Mouse (Mus musculus): ENCODE data around the gene Car5a. TPM values are rescaled to one million over a fixed set of nuclear protein-coding genes. Genes with fewer than 3 reads are reported as not detected.
A peak's percentile ranks its signal among the peaks of the same experiment; 100 is the strongest.

Car5a gene
- total RNA-seq, 2 experiments from 2014 or later: not detected

GRCm38 (mm10) chr8:121909663-121910062 lies 35.0 kb downstream of the Car5a start:
- no peak for ATAC-seq (replicated peaks; ENCODE audit: low FRiP score, low TSS enrichment, poor library complexity, severe bottlenecking)

DNA sequence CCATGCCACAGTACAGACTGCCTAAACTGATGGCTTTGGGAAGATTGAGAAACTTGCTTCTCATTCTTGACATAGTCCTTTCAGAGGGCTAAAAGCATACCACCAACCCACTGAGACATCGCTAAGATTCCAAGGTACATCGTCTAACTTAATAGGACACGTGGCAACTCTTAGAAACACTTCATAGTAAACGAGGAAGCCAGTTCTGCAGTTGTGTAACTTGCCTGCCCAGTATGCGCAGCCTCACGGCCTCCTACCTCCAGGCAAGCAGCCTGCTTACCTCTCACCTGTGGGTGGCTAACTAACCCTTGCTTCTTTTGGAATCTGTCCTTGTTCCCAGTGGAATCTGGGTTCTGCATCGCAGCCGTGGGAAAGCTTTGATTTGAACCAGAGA lies 35.6 kb downstream of the Car5a start:
- no peak for ATAC-seq (replicated peaks; ENCODE audit: low FRiP score, low TSS enrichment, poor library complexity, severe bottlenecking)

DNA sequence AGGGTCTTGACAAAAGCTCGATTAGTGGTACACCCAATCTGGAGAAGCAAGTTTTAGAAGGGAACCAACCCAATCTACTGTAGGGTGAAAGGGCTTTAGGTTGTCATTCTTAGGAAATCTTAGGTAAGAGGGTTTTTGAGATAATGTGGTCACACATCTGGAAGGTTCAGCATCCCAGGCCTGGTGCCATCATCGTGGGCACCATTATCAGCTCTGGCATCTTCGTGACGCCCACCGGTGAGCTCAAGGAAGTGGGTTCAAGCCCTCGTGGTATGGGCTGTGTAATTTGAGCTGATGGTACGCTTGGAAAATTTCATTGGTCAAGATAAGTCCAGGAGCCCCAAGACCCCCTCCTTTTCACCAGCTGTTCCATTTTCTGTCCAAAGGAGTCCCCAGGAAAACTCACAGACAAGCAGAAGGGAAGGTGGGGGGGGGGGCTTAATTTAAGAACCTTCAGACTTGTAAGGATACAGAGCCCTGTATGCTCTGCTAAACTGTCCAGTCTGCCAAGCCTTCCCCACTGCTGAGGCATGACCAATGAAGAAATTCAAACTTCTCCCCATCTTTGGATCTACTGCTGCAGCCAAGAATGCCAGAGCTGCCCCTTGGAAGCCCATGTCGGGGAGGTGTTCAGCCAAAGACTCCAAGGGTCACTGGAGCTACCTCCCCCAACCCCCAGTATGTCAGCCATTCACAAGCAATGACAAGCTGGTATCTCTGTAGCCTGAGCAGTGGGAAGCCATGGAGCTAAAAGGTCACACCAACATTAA lies 36.1 kb downstream of the Car5a start:
- ATAC-seq (replicated peaks; ENCODE audit: low FRiP score, low TSS enrichment, poor library complexity, severe bottlenecking): no peak

DNA sequence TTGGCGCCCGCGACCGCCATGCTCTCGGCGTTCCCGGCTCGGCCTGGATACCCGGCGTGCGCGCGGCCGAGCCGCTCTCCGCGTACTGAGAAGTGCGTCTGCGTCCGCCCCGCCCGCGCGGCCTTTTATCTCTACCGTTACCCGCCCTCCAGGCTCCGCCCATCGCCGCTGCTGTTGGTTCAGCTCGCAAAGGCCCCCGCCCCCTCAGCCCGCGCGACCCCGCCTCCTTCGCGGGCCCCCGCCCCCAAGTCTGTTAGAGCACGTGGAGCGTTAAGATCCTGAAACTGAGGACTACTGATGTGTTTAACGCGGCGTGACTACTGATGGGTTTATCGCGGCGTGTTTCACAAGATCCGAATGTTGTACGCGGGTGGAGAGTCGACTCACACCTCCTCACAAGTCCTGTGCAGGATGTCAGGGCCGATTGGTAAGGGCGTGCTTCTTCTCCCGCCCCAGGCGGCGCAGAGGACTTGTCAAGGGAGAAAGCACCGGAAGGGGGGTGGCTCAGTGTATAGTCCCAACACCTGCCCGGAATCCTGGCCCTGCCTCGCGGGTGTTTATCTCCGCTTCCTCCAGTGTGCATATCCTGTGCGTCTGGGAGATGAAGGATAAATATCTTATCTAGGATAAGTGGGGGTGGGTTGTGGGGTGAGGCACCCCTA lies 37.0 kb downstream of the Car5a start, which contains the start of gene Slc7a5:
Slc7a5 (minus strand) TSS at position 108 of the 662 bp plus-strand sequence.
- ATAC-seq (replicated peaks; ENCODE audit: low FRiP score, low TSS enrichment, poor library complexity, severe bottlenecking): peak; percentile 69

DNA sequence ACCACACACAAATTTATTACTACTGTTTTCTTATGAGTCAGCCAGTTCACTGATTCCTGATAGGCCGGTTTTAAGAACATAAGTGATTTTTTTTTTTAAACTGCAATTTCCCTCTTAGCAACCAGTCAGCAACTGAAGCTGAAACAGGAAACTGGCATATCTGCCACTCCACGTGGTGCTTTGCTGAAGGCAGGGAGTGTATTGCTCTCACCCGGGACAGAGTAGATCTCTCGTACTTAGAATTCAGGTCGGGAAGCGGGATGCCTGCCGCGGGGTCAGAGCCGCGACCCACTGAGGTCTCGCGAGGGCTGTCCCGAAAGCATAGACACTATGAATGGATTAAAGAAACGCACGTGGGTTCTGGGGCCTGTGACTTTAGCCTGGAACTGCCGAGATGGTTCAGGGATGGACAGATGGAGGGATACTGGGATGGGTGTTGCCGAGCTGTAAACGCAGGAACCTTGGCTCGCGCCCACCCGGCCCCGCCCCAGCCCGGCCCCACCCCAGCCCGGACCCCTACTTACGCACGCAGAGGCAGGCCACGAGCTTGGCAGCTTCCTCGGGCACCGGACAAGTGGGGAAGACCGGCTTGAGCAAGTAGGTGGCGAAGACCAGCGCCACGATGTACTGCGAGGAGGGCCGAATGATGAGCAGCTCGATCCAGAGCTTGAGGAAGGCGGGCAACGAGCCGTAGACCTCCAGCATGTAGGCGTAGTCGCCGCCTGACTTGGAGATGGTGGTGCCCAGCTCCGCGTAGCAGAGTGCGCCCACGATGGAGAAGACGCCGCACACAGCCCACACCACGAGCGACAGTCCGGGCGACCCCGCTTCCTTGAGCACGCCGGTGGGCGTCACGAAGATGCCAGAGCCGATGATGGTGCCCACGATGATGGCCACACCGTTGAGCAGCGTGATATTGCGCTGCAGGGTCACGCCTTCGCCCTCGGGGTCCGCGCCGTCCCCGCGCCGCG lies 37.9 kb downstream of the Car5a start:
- peak; percentile 10; the same call in 1 of the 2 replicates for ATAC-seq (replicated peaks; ENCODE audit: low FRiP score, low TSS enrichment, poor library complexity, severe bottlenecking)

- ATAC-seq (replicated peaks; ENCODE audit: low FRiP score, low TSS enrichment, poor library complexity, severe bottlenecking): no peak
These were observed 38.8 kb downstream of the Car5a start for GRCm38 (mm10) chr8:121905864-121906263.

DNA sequence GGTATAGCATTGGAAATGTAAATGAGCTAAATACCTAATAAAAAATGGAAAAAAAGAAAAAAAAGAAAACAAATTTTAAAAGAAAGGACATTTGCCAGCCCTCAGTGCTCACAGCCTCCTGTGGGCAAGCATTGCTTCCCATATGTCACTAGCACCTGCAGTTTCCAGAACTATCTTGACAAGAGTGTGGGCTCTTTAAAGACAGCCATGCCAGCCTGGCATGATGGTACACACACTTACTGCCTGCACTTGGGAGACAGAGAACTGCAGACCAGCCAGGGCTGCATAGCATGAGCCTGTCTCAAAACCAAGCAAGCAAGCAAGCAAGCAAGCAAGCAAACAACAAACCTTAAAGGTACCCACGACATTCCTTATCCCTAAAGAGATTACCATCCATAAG lies 39.3 kb downstream of the Car5a start:
- no peak for ATAC-seq (replicated peaks; ENCODE audit: low FRiP score, low TSS enrichment, poor library complexity, severe bottlenecking)

DNA sequence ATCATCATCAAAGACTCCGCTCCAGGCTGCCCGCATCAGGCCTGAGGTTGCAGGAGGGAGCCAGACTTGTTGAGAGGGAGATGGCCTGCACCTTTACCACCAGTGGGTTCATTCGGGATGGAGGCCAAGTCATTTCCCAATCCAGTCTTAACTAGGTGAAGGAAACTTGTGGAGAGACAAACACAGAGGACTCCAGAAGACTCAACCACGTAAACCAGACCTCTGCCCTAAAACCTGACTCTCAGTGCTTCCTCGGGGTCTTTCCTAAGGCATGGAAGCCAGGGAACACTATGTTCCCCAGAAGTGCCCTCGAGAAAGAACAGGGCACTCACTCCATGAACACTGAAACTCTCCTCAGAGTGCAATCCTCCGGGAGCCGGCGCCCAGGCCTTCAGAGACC lies 39.7 kb downstream of the Car5a start:
- no peak for ATAC-seq (replicated peaks; ENCODE audit: low FRiP score, low TSS enrichment, poor library complexity, severe bottlenecking)

DNA sequence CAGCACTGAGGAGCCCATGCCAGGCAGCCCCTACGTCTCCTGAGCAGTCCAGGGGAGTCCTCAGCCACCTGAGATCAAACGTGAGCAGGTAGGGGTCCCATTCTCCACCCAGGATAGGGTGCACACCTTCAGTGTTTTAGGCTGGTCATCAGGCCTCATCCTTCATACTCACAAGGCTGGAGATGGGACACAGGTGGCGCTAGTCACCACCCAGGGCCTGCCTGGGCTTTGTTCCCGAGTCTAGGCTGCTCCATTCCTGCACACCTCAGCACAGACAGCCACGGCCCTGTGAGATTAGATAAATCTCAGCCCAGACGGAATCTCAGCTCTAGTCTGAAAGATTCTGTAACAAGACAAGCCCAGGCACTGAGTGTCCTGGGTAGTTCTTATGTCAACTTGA lies 40.7 kb downstream of the Car5a start:
- no peak for ATAC-seq (replicated peaks; ENCODE audit: low FRiP score, low TSS enrichment, poor library complexity, severe bottlenecking)

- ATAC-seq (replicated peaks; ENCODE audit: low FRiP score, low TSS enrichment, poor library complexity, severe bottlenecking): no peak
These were observed 43.0 kb downstream of the Car5a start for GRCm38 (mm10) chr8:121901498-121902236.

DNA sequence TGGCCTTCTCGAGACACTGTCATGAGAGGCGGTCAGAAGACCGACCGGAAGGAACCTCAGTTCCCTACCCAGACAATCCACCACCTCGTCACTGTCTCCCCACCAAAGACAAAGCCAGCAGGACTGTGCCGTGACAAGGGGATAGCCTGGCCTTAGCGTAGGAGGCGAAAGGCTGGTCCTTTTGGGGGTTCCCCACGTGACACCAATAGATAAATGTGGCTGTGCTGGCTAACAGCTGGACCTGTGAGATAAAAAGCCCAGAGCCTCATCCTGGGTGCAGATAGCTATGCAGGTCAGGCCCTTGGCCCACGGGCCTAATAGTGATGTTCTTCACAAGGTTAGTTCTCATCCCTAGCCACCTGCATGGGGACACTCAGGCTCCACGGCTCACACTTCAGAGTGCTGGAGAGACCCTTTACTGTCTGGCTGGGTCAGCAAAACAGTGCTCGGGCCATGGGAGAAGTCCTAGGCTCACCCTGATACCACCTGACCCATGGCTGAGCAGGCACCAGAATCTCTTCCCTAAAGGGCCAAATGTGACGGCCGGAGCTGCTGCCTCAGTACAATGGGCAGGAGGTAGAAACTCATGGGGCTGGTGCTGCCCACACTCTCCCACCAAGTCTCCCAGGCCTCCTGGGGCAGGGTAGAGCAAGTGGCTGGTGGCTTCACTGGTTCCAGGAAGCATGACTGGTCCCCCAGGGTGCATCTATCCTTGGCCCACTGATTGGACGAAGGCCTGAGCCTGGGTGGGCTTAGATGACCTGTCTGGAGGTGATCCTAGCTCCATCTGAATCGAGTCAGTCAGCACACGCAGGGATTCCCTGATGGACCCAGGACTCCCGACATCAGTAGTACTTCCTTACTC lies 45.3 kb downstream of the Car5a start:
- peak; percentile 72 for ATAC-seq (replicated peaks; ENCODE audit: low FRiP score, low TSS enrichment, poor library complexity, severe bottlenecking)

GRCm38 (mm10) chr8:121898401-121898931 lies 46.2 kb downstream of the Car5a start:
- ATAC-seq (replicated peaks; ENCODE audit: low FRiP score, low TSS enrichment, poor library complexity, severe bottlenecking): peak; percentile 93

- no peak for ATAC-seq (replicated peaks; ENCODE audit: low FRiP score, low TSS enrichment, poor library complexity, severe bottlenecking)
These were observed 46.8 kb downstream of the Car5a start for GRCm38 (mm10) chr8:121897871-121898381.

DNA sequence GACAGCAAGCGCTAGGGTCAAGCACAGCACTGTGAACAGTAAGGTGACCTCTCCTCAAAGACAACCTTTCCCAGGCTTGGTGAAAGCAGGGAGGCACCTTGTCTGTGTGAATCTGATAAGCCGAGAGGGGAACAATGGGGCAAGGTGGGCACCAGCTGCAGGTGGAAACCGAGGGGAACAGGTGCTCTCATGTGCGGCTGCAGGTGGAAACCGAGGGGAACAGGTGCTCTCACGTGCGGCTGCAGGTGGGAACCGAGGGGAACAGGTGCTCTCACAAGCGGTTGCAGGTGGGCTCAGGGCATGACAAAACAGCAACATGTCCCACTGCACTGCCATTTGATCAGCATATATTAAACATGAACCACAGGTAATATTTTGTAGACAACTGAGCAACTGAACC lies 47.5 kb downstream of the Car5a start:
- ATAC-seq (replicated peaks; ENCODE audit: low FRiP score, low TSS enrichment, poor library complexity, severe bottlenecking): no peak

DNA sequence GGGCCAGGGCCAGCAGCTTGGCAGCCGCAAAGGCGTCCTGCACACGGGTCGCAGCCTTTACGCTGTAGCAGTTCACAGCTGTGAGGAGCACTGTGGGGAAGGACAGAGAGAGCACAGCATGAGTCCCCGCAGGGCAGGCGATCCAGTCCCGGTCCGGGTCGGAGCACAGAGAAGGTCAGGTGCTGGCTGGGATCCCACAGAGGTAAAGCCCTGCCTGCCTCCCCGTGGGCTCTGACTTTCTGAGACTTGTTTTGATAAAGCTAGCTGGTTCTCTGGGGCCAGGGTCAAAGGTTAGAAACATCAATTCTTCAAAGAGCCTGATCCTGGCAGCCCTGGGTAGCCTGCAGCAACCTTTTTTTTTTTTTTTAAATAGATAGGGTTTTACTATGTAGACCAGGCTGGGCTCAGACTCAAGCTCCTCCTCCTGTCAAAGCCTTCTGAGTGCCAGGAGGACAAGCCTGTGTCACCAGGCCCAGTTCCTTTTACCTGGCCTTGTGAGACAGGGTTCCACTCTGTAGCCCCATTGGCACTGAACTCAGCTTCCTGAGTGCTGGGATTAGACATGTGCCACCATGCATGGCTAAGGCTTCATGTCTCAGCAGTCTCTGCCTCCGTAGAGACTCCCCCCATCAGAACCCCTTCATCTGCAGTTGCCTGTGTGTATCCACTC lies 48.1 kb downstream of the Car5a start:
- no peak for ATAC-seq (replicated peaks; ENCODE audit: low FRiP score, low TSS enrichment, poor library complexity, severe bottlenecking)

DNA sequence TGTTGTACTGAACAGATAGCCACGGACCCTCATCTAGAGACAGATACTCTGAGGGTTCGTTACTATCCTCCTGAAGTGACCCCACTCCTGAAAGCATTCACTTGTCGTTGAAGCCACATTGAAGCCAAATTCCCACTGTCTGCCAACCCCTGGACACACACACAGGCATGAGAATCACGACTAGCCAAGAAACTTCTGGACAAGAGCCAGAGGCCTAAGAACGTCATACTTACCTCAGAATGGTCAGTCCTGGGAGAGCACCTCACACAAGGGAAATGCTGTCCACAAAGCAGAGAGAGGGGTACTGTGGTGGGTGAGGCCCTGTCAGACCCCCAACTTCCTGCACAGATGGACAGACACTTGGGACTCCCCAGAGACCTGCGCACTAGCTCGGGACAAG lies 48.8 kb downstream of the Car5a start:
- no peak for ATAC-seq (replicated peaks; ENCODE audit: low FRiP score, low TSS enrichment, poor library complexity, severe bottlenecking)

- no peak for ATAC-seq (replicated peaks; ENCODE audit: low FRiP score, low TSS enrichment, poor library complexity, severe bottlenecking)
These were observed 51.8 kb downstream of the Car5a start for GRCm38 (mm10) chr8:121892875-121893274.

Measured in megakaryocyte-erythroid progenitor cell, adult 5-6 weeks (primary cell).